Mouse (Mus musculus) yolk sac, embryonic 10.5 days (tissue): ENCODE results near the gene Nwd2.

Source experiments
- DNase-seq: peaks from one replicate; pipeline ENCODE4 v3.0.0-alpha.2; 2017; ENCODE audit warnings: low spot score

Nwd2 gene

DNA sequence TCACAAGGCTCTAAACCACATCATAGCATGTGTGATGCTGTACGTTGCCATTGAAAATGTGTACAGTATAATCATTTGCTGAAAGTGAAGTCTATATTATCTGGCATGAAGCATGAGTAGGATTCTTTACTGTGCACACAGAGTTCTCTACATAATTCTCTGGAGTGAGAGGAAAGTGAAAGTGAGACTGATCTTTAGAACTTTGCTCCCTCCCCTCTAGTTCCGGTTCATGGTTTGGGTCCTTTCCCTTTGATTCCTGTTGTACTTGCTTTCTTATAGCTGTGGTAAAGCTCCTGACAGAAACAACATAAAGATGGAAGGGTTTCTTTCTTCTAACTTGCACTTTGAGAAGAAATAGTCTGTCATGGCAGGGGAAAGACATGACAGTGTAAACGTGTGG, 107.0 kb downstream of the Nwd2 start:
- no peak for DNase-seq

- DNase-seq: no peak
These were observed 117.0 kb downstream of the Nwd2 start for GRCm38 (mm10) chr5:63765886-63766285.

GRCm38 (mm10) chr5:63766715-63767114, 117.8 kb downstream of the Nwd2 start:
- no peak for DNase-seq

DNA sequence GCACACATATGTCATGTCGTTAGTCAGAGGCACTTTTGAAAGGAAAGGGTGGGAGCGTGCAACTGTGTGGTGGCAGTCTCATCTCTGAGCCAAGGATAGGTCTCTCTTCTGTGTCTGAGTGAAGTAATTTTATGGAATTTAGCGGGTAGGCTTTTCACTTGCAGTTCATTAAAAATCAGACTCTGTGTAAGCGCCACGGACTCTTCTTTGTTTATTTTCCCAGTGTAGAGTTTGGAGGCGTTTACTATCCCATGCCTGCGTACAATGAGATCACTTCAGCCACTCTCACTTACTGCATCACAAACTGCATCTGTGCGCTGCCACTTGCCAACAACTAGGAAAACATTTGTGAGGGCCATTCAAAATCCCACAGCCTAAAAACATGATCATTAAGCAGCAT, 118.6 kb downstream of the Nwd2 start:
- no peak for DNase-seq

DNA sequence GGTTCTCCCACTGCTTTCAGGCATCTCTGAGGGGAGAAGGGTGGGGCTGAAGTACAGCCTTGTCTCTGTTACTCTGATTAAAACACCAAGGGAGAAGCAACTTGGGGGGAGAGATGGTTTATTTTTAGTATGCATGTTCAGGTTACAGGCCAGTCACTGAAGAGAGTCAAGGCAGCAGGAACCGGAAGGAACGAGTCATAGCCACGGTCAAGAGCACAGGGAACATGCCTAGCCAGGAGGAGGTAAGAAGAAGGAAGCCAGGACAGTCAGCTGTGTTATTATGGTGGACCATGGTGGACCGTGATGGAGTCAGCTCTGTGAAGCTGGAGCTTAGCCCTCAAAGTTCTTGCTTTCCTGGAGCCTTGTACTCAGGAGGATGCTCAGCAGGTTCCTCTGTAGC, 119.3 kb downstream of the Nwd2 start:
- no peak for DNase-seq

GRCm38 (mm10) chr5:63772971-63773370, 124.1 kb downstream of the Nwd2 start:
- DNase-seq: no peak

DNA sequence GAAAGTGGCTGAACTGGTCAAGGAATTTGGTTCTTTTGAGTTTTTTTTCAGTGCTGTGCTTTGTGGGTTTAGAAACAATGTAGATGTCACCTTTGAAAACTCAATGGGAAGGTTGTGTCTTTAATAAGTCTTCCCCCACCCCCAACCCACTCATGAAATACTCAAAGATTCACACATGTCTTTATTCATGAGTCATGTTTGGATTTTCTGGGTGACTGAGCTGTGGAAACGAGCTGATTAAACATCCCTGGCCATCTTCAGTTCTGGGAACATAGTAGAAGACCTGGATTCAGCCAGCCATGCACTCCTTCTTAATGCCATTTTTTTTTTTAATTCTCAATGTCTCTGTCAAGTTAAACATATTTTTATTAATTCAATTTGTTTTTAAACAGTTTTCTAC, 124.7 kb downstream of the Nwd2 start:
- no peak for DNase-seq

GRCm38 (mm10) chr5:63788156-63788826, 139.4 kb downstream of the Nwd2 start:
- no peak for DNase-seq

DNA sequence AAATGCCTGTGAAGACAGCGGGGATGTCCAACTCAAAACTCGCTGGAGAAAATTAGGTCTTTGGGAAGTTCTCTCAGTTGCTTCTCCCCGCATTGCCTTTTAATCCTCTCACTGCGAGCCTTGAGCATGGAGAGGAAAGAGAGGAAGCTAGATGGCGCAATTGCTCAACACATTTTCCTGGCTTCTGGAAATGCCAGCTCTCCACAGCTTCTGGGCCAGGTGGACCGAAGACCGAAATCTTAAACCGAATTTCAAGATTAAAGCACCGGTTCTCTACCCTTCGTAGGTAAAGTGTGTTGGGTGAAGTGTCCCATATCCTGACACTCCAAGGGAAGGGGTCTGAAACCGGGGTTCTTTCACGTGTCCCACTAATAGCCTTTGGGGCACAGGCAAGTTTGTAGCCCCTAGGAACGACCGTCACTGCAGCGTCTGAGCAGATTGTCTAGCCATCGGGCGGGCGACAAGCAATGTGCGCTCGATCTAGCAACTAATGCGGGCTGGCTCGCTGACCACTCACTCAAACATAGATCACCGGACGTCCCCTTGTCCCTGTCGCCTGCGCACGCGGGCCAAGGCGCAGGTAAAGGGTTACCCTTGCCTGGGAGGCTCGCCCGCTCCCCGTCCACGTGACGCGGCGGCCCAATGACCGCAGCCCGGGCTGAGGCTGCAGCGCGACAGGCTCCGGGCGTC, 163.1 kb downstream of the Nwd2 start, which contains the start of gene 0610040J01Rik:
Gene 0610040J01Rik, plus strand, starts transcription at position 545 of the 690 bp plus-strand sequence.
- DNase-seq: peak; percentile 81

DNA sequence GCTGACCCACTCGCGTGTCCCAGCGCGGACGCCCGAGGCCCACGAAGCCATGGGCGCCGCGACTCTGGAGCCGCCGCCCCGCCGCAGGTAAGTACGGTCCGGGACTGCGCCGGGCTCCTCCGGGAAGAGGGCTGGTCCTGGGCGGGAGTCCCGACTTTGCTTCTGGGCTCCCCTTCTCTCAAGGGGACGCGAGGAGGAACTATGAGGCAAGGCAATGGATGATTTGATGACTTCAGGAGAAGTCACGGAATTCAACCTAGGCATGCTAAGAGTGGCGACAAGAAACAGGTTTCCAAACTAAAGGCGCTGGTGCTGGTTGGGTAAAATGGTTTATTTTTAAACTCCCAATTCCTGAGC, 163.6 kb downstream of the Nwd2 start:
- no peak for DNase-seq

DNA sequence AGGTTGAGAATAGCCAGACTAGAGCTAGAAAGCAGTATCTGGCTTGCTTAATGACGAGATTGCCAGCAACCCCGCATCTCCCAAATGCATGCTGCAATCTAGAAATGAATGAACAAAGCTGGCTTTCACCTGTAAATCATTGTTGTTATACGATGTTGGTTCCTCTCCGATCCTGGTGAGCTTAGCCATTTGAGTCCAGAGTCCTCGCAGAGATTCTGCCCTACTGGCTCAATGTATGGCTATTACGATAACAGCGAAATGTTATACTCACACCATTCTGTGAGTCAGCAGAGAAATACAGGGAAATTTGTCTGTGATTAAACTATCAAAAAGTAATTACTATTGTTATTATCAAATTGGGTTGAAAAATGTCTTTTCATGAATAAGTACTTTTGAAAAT, 167.7 kb downstream of the Nwd2 start:
- no peak for DNase-seq

DNA sequence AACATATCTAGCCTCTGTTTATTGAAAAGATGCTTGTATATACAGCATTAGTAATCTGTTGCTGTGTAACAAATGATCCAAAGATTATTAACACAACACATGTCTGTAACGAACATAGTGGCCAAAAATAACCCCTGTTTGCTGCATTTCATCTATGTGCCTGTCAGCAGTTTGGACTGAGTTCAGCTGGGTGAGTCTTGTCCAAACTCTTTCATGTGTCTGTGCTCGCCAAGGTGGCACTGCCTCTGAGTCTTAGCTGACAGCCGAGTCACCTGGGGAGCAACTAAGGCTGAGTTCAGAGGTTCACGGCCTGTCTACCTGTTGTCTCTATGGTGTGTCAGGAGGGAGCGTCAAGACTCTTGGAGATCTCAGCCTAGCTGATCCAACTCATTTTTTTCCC, 168.4 kb downstream of the Nwd2 start:
- no peak for DNase-seq

GRCm38 (mm10) chr5:63818975-63819374, 170.1 kb downstream of the Nwd2 start:
- DNase-seq: no peak

GRCm38 (mm10) chr5:63819519-63819918, 170.6 kb downstream of the Nwd2 start:
- no peak for DNase-seq

GRCm38 (mm10) chr5:63821176-63821575, 172.3 kb downstream of the Nwd2 start:
- DNase-seq: no peak

DNA sequence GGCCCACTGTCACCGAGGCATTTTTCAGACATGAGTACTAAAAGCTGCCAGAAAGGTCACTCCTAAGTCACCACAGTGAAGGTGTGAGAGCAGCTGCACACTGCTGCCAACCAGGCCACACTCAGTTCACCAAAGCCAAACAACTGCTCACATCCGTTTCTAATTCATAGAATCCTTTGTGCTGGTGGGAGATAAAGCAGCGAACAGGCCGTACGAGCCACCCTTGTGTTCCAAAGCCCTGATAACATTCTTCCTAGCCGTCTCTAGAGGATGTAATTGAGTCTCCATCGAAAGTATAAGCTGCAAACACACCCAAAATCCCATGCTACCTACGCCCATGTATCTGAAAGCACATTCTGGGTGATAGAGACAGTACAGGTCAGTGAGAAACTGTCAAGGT, 173.0 kb downstream of the Nwd2 start:
- DNase-seq: no peak

- peak; percentile 80 for DNase-seq
These were observed 174.7 kb downstream of the Nwd2 start for GRCm38 (mm10) chr5:63823362-63824332.

GRCm38 (mm10) chr5:63824599-63825350, 175.9 kb downstream of the Nwd2 start:
- DNase-seq: no peak

DNA sequence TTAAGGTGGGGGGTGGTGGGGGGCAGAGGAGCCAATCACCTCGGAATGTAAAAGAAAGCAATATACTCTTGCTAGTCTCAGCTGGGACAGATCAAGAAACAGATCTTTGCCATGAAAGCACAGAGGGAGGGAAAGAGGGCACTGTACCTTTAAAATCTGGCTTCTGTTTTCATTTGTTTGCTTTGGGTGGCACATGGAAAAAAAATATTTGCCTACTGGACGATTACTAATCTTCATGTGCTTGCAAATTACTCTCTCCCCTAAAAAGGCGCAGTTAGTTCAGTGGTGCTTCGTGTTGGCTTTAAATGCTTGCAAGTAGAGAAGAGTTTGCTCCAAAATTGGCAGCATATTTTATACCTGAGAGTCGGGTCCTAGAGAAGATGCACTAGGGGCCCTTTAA, 177.0 kb downstream of the Nwd2 start:
- no peak for DNase-seq

DNA sequence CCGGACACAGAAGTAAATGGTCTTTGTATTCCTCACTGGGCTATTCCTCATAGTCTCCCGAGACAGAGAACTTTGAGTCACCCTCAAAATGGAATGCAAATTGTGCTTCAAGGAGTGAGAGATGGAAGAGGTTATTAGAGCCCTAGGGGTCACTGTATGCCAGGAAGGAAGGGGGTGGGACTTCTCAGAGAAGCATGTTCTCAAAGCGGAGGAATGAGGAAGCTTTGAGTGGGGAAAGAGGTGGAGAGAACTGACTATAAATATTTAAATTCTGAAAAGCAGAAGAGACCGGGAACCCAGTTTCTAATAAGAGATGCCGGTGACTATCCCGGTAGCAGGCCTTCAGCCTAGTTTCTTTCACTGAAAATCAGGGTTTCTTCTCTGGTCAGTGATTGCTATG, 178.1 kb downstream of the Nwd2 start:
- DNase-seq: no peak

DNA sequence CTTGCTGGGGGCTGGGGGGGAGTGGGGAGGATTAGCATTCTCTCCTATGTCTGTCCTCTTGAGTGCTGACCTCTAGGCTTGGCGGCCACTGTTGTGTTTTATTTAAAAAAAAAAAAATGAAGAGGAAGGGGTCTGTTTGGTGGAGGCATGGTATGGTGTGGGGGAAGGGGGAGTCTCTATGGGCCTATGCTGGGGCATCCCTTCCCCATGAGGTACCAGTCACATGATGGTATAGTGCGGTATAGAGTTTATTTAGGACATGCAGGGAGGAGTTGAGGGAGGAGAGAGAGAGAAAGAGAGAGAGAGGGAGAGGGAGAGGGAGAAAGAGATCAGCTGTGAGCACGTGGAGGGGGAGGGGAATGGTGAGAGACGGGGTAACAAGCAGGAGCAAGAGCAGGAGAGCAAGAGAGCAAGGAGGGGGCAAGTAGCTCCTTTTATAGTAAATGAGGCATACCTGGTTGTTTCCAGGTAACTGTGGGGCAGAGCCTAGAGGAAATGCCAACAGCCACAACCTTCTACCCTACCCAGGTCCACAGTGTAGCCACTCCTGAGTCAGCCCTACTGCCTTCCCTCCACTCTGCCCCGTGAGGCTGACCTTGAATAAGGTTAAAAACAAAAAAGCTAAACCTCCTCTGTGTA, 178.6 kb downstream of the Nwd2 start:
- DNase-seq: no peak
